Mouse (Mus musculus): ENCODE data around the gene Mrpl28. TPM values are rescaled to one million over a fixed set of nuclear protein-coding genes. Genes with fewer than 3 reads are reported as not detected.

Gene Mrpl28
- total and polyA plus RNA-seq, 3 experiments: 90.5 to 161 (median 148) TPM

GRCm38 (mm10) chr17:26151886-26152630 is 28.8 kb downstream of the Mrpl28 start:
- Histone ChIP-seq H3K4me1 (ENCODE audit: control insufficient read depth in 1 of 2, insufficient read depth in 2 of 2) (0 out of 4 replicates have a peak, but pooled peaks cover 0 to 3% of the 10 kb centered on the region in 2 experiments), H3K9me3 (replicated peaks; ENCODE audit: low read length) (no peaks in the 10 kb centered on the region), H3K36me3 (replicated peaks in 1 of 2; ENCODE audit: control insufficient read depth in 1 of 2, insufficient read depth in 1 of 2, low read length in 1 of 2) (peaks cover 30 to 84% of the 10 kb centered on the region in 2 experiments), H3K27ac (ENCODE audit: insufficient read depth, low read depth) (no peak overlapping the region), H3K4me2 (ENCODE audit: insufficient read depth, low read depth, poor library complexity, severe bottlenecking) (no peak overlapping the region), H3K79me2 (replicated peaks; ENCODE audit: control insufficient read depth, extremely low read depth, insufficient read depth, poor library complexity, severe bottlenecking) (peaks cover 39% of the 10 kb centered on the region), H3K4me3 (replicated peaks in 1 of 3; ENCODE audit: low read depth in 2 of 3, low read length in 2 of 3, poor library complexity in 1 of 3) (no peak overlapping the region), H3K9ac (ENCODE audit: insufficient read depth, low read depth) (no peak overlapping the region), H3K27me3 (replicated peaks) (no peaks in the 10 kb centered on the region)
- in situ Hi-C loops (cut with MboI; ENCODE audit: low pct_ligation_motif_present, low pct_unique_long_range_greater_than_20kb, low sequenced_read_pairs) (no loop called here), dilution Hi-C loops (cut with MboI; ENCODE audit: extremely low pct_ligation_motif_present, extremely low pct_unique_long_range_greater_than_20kb, low sequenced_read_pairs) (no loop called here)
- DNase-seq (ENCODE audit: extremely low read depth): no peak
- TF ChIP-seq ZC3H11A (IDR thresholded peaks at IDR 0.05; ENCODE audit: low read depth, low read length): no peak
- TF ChIP-seq MEF2A (IDR thresholded peaks at IDR 0.05; ENCODE audit: borderline replicate concordance, low read depth, low read length): no peak
- no peak for TF ChIP-seq ZMIZ1 (IDR thresholded peaks at IDR 0.05; ENCODE audit: low read depth, low read length)
- TF ChIP-seq CHD1 (IDR thresholded peaks at IDR 0.05; ENCODE audit: low read depth, low read length): no peak
- TF ChIP-seq E2F4 (IDR thresholded peaks at IDR 0.05; ENCODE audit: insufficient replicate concordance, low read depth, low read length): no peak
- no peak for TF ChIP-seq RAD21 (IDR thresholded peaks at IDR 0.05; ENCODE audit: low read depth, low read length)
- TF ChIP-seq JUND (conservative IDR thresholded peaks at IDR 0.05; ENCODE audit: low read depth, low read length): no peak
- TF ChIP-seq POLR2A (IDR thresholded peaks at IDR 0.05; ENCODE audit: low read depth, low read length): no peak

DNA sequence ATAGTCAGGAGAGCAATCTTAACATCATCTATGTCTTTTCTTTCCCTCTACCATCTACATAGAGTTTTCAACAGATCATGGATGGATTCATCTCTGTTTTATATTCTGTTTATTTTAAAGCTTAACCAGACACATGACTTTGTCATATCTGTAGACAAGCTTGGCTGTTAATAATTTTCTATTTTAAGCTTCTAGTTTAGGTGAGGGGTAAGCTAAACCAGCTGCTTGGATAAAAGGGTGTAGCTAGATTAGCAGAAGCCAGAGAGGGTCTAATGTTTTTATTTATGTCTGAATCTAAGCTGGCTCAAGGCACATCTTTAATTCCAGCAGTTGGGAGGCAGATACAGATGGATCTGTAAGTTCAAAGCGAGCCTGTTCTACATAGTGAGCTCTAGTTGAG is 39.4 kb downstream of the Mrpl28 start:
- Histone ChIP-seq H3K4me2 (ENCODE audit: insufficient read depth, low read depth, poor library complexity, severe bottlenecking) (no peak overlapping the region), H3K27me3 (replicated peaks) (no peaks in the 10 kb centered on the region), H3K9me3 (replicated peaks; ENCODE audit: low read length) (no peaks in the 10 kb centered on the region), H3K9ac (ENCODE audit: insufficient read depth, low read depth) (no peak overlapping the region), H3K27ac (ENCODE audit: insufficient read depth, low read depth) (no peak overlapping the region), H3K4me1 (ENCODE audit: control insufficient read depth in 1 of 2, insufficient read depth in 2 of 2) (peaks cover 22 to 36% of the 10 kb centered on the region in 2 experiments), H3K4me3 (replicated peaks in 1 of 3; ENCODE audit: low read depth in 2 of 3, low read length in 2 of 3, poor library complexity in 1 of 3) (no peak overlapping the region), H3K36me3 (replicated peaks in 1 of 2; ENCODE audit: control insufficient read depth in 1 of 2, insufficient read depth in 1 of 2, low read length in 1 of 2) (peaks cover 9 to 46% of the 10 kb centered on the region in 2 experiments), H3K79me2 (replicated peaks; ENCODE audit: control insufficient read depth, extremely low read depth, insufficient read depth, poor library complexity, severe bottlenecking) (peaks cover 18% of the 10 kb centered on the region)
- in situ Hi-C loops (cut with MboI; ENCODE audit: low pct_ligation_motif_present, low pct_unique_long_range_greater_than_20kb, low sequenced_read_pairs) (no loop called here), dilution Hi-C loops (cut with MboI; ENCODE audit: extremely low pct_ligation_motif_present, extremely low pct_unique_long_range_greater_than_20kb, low sequenced_read_pairs) (no loop called here)
- DNase-seq (ENCODE audit: extremely low read depth): no peak
- TF ChIP-seq HCFC1 (IDR thresholded peaks at IDR 0.05; ENCODE audit: low read depth, low read length) (no peak), ELF1 (IDR thresholded peaks at IDR 0.05; ENCODE audit: low read depth, low read length) (no peak), ZC3H11A (IDR thresholded peaks at IDR 0.05; ENCODE audit: low read depth, low read length) (no peak), NELFE (IDR thresholded peaks at IDR 0.05; ENCODE audit: low read depth, low read length) (no peak), CHD2 (IDR thresholded peaks at IDR 0.05; ENCODE audit: low read length) (no peak), RCOR1 (conservative IDR thresholded peaks at IDR 0.05; ENCODE audit: low read depth, low read length) (no peak)
